Mouse (Mus musculus): ENCODE results near the gene Ugt8a.

The Ugt8a gene

GRCm38 (mm10) chr3:125938092-125938755, at the start of gene Ugt8a:
Ugt8a (minus strand) TSS chr3:125938619.
- no peak for DNase-seq (ENCODE audit: low read depth, low spot score)

GRCm38 (mm10) chr3:125986639-125987038, 48.2 kb upstream of the Ugt8a start:
- no peak for DNase-seq (ENCODE audit: low read depth, low spot score)

- DNase-seq (ENCODE audit: low read depth, low spot score), result no peak
These were observed 45.4 kb upstream of the Ugt8a start for GRCm38 (mm10) chr3:125983707-125984420.

GRCm38 (mm10) chr3:125979475-125979874, 41.1 kb upstream of the Ugt8a start:
- no peak for DNase-seq (ENCODE audit: low read depth, low spot score)

GRCm38 (mm10) chr3:125975899-125976298, 37.5 kb upstream of the Ugt8a start:
- DNase-seq (ENCODE audit: low read depth, low spot score), result no peak

GRCm38 (mm10) chr3:125969458-125969857, 31.0 kb upstream of the Ugt8a start:
- no peak for DNase-seq (ENCODE audit: low read depth, low spot score)

GRCm38 (mm10) chr3:125956196-125956885, 17.9 kb upstream of the Ugt8a start:
- DNase-seq (ENCODE audit: low read depth, low spot score), result no peak

GRCm38 (mm10) chr3:125954881-125955280, 16.5 kb upstream of the Ugt8a start:
- no peak for DNase-seq (ENCODE audit: low read depth, low spot score)

GRCm38 (mm10) chr3:125940811-125941210, 2.4 kb upstream of the Ugt8a start:
- DNase-seq (ENCODE audit: low read depth, low spot score), result no peak

GRCm38 (mm10) chr3:125938756-125939109, 314 bp upstream of the Ugt8a start:
- no peak for DNase-seq (ENCODE audit: low read depth, low spot score)

GRCm38 (mm10) chr3:125937536-125938091, 805 bp downstream of the Ugt8a start:
- no peak for DNase-seq (ENCODE audit: low read depth, low spot score)

GRCm38 (mm10) chr3:125935796-125936195, 2.6 kb downstream of the Ugt8a start:
- DNase-seq (ENCODE audit: low read depth, low spot score), result no peak

GRCm38 (mm10) chr3:125932594-125933237, 5.7 kb downstream of the Ugt8a start:
- DNase-seq (ENCODE audit: low read depth, low spot score), result no peak

- no peak for DNase-seq (ENCODE audit: low read depth, low spot score)
These were observed 7.4 kb downstream of the Ugt8a start for GRCm38 (mm10) chr3:125931059-125931458.

- no peak for DNase-seq (ENCODE audit: low read depth, low spot score)
These were observed 17.5 kb downstream of the Ugt8a start for GRCm38 (mm10) chr3:125920876-125921275.

GRCm38 (mm10) chr3:125898976-125899375, 39.4 kb downstream of the Ugt8a start:
- DNase-seq (ENCODE audit: low read depth, low spot score), result no peak

- DNase-seq (ENCODE audit: low read depth, low spot score), result no peak
These were observed 51.3 kb downstream of the Ugt8a start for GRCm38 (mm10) chr3:125887109-125887508.

- DNase-seq (ENCODE audit: low read depth, low spot score), result no peak
These were observed 53.5 kb downstream of the Ugt8a start for GRCm38 (mm10) chr3:125884879-125885278.

GRCm38 (mm10) chr3:125884423-125884822, 54.0 kb downstream of the Ugt8a start:
- no peak for DNase-seq (ENCODE audit: low read depth, low spot score)

GRCm38 (mm10) chr3:125883009-125883408, 55.4 kb downstream of the Ugt8a start:
- no peak for DNase-seq (ENCODE audit: low read depth, low spot score)

- DNase-seq (ENCODE audit: low read depth, low spot score), result no peak
These were observed 56.6 kb downstream of the Ugt8a start for GRCm38 (mm10) chr3:125881835-125882234.

GRCm38 (mm10) chr3:125874371-125874770, 64.0 kb downstream of the Ugt8a start:
- DNase-seq (ENCODE audit: low read depth, low spot score), result no peak

All from skeletal muscle tissue, adult 2 months (tissue).